Mouse (Mus musculus): ENCODE measurements around the gene Cd3d.
"Not testable (repeated sequence)": the region's sequence is repeated elsewhere in the genome, so short reads cannot be mapped to it uniquely, and the experiment has no call there.

The Cd3d gene

DNA sequence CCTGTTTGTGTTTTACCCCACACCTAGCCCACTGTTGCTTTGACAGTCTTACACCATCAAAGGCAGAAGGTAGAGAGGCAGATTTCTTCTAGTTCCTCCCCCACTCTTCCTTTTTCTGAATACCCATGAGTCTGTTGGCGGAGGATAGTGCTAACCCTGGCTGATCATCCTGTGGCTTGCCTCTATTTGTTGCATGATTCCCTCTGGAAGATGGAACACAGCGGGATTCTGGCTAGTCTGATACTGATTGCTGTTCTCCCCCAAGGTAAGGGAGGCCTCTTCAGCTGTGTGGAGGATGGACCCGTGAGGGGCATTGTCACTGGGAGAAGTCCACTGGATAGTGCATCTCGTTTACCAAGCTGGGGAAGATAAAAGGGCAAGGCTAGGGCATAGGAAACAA is at the start of gene Cd3d:
Cd3d (plus strand) TSS at position 111 of the 400 bp plus-strand sequence.
- in situ Hi-C loops (cut with MboI), result no loop called here

DNA sequence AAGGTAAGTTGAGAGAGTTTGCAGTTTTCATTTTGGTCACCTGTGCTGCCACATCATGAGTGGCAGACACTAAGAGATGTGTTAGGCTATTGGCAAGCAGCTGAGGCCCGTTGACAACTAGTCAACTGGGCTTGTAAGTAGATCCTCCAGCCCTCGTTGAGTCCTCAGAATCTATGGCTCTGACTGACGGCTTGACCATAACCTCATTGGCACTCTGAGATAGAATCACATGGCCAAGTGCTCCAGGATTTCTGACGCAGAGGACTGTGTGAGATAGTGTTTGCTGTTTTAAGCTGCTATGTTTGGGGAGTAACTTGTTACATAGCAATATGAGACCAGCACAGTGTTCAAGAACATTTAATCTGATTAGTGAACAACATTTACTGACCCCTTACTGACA is 39.8 kb upstream of the Cd3d start:
- in situ Hi-C loops (cut with MboI), result no loop called here

- in situ Hi-C loops (cut with MboI), result no loop called here
These were observed 39.2 kb upstream of the Cd3d start for GRCm38 (mm10) chr9:44942421-44942820.

GRCm38 (mm10) chr9:44946185-44946695 is 35.3 kb upstream of the Cd3d start:
- in situ Hi-C loops (cut with MboI), result no loop called here

DNA sequence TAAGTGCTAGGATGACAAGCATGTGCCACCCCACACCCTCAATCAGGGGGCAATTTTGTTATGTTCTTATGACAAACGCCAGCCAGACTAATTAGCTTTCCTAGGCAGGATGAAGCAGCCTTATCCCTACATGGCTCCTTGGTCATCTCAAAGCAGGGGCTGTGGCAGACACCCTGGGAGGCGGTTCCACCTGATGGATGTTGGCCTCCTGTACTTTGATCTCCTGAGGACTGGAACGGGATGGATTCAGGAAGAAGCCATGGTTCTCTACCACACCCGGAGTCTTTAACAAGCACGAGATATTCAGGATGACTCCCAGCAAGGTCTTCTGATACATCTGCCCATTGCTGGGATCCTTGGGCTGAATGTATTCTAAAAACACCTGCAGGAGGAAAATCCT is 33.8 kb upstream of the Cd3d start:
- in situ Hi-C loops (cut with MboI), result no loop called here

DNA sequence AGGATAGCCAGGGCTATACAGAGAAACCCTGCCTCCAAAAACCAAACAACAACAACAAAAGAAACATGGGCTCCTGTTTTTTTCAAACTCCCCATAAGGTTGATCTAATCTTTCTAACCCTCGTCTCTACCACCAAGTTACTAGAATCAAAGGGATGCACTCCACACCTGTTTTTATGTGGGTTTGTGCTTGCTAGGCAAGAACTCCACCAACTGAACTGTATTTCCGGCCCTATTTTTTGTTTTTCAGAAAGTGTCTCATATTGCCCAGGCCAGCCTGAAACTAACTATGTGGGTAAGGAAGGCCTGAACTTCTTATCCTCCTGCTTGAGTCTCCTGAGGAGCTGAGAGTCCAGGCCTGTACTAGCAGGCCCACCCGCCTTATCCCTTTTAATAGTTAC is 27.2 kb upstream of the Cd3d start:
- in situ Hi-C loops (cut with MboI), result no loop called here

DNA sequence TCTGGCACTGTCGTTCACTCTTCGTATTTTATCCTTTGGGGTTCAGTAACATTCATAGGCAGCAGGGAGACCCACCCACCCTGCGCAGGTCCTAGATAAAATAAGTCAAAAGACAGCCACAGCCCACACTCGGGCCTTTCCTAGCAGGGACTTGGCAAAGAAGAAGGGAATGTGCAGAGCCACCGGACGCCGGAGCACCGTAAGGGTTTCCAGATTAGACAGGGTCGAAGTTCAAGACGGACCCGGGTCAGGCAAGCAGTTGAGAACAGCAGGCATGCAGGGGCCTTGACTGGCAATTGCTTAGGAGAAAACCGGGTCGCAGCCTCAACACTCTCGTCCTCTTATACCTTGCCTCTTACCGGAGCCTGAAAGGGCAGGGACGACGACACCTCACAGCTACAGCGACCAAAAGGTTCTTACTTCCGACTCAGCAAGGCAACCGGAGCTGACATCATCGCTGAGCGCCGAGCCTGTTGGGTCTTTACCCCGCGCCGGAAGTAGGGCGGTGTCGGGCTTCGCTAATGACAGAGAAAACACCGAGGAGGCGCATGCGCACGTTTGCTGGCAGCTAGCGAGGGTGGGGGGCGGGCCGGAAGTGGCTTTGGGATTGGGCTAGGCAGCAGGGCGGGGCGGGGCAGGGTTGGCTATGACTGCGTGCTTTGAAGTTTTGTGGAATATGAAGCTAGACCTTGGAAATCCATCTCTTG is 16.3 kb upstream of the Cd3d start, which contains the start of gene Ube4a:
Ube4a (minus strand) TSS at position 475 of the 707 bp plus-strand sequence.
- in situ Hi-C loops (cut with MboI), result no loop called here

DNA sequence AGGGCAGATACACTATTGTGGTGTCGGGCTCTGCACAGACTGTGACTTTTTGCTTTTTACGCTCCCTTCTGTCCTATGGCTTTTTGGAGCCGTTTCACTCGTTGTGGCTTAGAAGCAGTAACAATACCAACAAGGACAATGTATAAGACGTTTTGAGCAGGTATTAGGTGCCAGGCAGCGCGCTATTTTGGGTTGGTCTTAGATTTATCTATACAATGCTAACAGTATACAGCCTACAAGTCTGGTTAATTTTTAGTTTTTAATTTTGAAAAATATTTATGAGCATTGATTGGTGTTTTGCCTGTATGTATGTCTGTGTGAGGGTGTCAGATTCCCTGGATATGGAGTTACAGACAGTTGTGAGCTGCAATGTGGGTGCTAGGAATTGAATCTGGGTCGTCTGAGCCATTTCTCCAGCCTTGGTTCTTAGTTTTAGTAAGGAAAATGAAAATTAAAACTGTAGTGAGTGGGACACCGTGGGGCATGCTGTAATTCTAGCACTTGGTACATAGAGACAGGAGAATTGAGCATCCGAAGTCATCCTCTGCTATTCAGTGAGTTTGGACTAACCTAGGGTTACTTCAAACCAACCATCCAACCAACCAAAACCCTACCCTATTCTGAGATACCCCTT is 15.6 kb upstream of the Cd3d start:
- in situ Hi-C loops (cut with MboI), result no loop called here

GRCm38 (mm10) chr9:44966815-44967242 is 14.8 kb upstream of the Cd3d start:
- in situ Hi-C loops (cut with MboI), result no loop called here

GRCm38 (mm10) chr9:44967763-44968162 is 13.8 kb upstream of the Cd3d start:
- in situ Hi-C loops (cut with MboI), result not testable (repeated sequence)

DNA sequence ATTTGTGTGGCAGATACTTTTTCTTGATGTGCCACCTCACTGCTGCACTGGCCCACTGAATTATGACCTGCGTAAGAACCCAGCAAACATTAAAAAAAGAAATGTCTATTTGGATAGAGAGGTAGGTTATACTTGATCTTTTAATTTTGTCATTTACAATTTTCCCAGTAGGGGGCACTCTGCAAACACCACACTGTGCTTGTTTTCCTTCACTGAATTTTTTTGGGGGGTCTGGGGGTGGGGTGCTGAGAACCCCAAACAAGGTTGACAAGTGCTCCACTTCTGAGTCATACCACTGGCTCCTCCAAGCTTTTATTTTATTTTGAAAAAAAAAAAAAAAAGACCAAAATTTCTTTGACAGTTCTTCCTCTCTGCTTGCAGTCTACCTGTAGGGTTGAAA is 12.1 kb upstream of the Cd3d start:
- in situ Hi-C loops (cut with MboI), result no loop called here

GRCm38 (mm10) chr9:44977813-44978212 is 3.8 kb upstream of the Cd3d start:
- in situ Hi-C loops (cut with MboI), result no loop called here

- in situ Hi-C loops (cut with MboI), result no loop called here
These were observed 1.8 kb upstream of the Cd3d start for GRCm38 (mm10) chr9:44979806-44980205.

GRCm38 (mm10) chr9:44980242-44980641 is 1.3 kb upstream of the Cd3d start, which contains the start of gene Cd3g:
Cd3g (minus strand) TSS chr9:44980431.
- in situ Hi-C loops (cut with MboI), result no loop called here

DNA sequence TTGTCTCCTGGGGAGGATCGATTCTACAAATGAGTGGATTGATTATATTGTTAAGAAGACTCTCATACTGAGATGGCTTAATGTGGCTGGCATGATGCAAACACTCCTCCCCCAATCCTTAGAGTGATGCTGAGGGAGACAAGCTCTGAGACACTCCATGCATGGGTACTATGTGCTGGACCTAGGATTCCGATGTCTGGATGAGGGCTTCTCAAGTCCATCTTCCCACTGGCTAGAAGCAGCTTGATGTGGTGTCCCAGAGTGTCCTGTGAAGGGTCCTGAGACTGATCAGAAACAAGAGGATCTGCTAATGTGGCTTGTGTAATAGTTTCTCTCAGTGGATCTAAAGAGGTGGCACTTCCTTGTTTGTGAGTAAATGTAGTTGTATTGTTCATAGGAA is 482 bp upstream of the Cd3d start:
- in situ Hi-C loops (cut with MboI), result no loop called here

GRCm38 (mm10) chr9:44982081-44982480 is 495 bp downstream of the Cd3d start:
- in situ Hi-C loops (cut with MboI), result no loop called here

DNA sequence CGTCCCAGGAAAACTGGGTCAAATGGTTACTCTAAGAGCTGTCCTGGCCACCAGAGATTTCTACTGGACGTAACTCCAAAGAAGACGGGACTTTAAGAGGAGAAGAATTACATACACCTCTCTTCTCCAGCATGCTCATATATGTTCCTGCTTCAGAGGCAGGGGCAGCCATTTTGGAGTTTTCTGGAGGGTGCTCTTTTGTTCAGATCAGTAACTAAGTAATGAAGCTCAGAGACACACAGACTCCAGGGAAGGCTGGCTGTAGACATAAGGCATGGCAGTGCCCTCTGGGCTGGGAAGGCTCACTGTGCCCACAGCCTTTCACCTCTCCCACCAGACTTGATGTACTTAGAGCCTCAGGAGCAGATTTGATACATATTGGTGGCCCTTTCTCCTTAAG is 945 bp downstream of the Cd3d start:
- in situ Hi-C loops (cut with MboI), result no loop called here

- in situ Hi-C loops (cut with MboI), result no loop called here
These were observed 1.4 kb downstream of the Cd3d start for GRCm38 (mm10) chr9:44983001-44983400.

DNA sequence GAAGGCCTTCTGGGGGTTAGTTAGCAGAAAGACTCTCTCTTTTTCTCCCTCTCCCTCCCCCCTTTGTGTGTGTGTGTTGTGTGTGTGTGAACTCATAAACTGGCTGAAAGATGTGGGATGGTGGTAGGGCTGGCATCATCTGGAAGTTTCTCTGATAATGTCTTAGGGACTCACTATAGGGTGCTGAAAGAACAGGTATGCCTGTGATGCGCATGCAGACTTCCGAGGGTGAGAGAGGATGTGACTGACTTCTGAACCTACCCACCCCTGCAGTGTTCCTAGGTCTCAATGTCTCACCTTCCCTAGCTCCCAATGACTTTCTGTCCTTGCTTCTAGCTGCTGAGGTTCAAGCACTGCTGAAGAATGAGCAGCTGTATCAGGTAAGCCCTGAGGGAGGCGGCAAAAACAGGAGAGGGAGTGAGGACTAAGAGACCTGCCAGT is 4.2 kb downstream of the Cd3d start:
- in situ Hi-C loops (cut with MboI), result no loop called here

DNA sequence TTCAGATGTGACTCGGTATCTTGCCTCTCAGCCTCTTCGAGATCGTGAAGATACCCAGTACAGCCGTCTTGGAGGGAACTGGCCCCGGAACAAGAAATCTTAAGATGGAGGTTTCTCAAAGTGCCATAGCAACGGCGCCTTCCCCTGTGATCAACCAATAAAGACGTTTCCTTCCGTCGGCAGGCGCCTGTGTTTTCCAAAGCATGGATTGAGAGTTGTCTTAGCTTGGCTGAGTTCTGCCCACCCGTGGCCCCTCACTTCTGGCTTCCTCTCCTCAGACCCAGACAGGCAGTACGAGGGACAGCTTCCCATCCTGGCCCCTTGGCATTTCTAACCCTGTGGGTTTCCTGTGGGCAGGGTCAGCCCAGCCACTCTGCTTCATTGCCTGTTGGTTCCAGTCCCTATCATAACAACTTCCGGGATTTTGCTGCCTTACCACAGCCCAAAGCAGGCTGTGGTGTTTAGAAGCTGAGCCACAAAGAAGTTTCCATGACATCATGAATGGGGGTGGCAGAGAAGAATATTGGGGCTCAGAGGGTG is 4.7 kb downstream of the Cd3d start:
- in situ Hi-C loops (cut with MboI), result no loop called here

DNA sequence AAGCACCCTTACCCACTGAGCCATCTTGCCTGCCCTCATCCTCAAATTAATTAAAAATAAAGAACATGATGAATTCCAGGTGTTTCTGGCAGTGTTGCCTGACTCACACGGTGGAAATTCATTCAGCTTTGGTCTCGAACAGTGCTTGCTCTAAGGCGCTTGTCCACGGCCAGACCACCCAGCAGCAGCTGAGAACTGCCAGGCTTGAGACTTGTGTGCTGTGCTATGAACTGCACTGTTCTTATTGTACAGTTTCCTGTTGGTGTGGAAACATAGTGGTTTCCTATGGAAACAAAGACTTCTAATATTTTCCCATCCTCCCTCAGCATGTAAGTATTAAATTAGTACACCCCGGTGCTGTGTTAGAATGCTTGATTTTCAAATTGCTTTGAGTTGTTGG is 5.4 kb downstream of the Cd3d start:
- in situ Hi-C loops (cut with MboI), result no loop called here

GRCm38 (mm10) chr9:44991821-44992220 is 10.2 kb downstream of the Cd3d start:
- in situ Hi-C loops (cut with MboI), result no loop called here

DNA sequence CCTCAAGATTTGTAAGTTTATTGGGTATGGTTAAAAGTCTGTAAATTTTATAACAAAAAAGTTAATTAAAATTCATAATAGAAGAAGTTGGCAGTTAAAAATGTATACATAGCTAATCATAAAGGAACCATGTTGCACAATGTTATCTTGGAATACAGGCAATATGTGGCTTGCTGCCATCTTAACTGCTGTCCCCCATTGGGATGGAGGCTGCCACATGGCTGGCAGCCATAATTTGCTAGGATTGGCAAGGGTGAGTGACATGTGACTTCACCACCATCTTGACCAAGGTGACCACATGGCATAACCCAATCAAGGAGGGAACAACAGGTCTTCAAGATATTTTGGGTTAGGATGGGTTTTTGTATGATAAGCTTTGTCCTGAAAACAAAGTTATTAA is 10.7 kb downstream of the Cd3d start:
- in situ Hi-C loops (cut with MboI), result no loop called here

All from mature B cell (primary cell).